Mouse (Mus musculus): ENCODE measurements at regions not wholly inside any gene's neighbourhood (a gene's known extent, or its start where the extent isn't known, plus 50 kb on each side); places are given as distances from the start of the nearest gene placed in this dataset.
"Not testable (repeated sequence)": the region's sequence is repeated elsewhere in the genome, so short reads cannot be mapped to it uniquely, and the experiment has no call there.

- no peak for DNase-seq
Measured at GRCm38 (mm10) chr15:15082577-15083128, 1645.9 kb upstream of the Cdh9 start.

GRCm38 (mm10) chr15:15088696-15089095 is 1639.9 kb upstream of the Cdh9 start:
- not testable (repeated sequence) for DNase-seq

DNA sequence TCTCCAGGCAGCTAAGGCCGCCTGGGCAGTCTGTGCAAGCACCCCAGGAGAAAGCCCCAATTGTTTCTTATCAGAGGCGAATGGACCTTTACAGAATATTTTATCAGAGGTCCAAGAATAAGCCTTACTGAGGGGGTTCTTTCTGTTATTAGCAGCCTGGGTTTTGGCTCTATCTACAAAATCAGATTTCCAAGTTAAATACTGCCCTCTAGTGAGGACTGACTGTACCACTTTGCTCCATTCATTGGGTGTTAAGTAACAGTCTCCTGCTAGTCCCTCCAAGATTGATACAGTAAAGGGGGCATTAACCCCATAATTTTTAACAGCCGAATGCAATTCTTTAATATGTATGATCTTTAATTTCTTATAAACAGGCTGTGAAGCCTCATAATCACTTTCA is 1638.8 kb upstream of the Cdh9 start:
- DNase-seq = not testable (repeated sequence)

GRCm38 (mm10) chr15:15091531-15092290 is 1636.8 kb upstream of the Cdh9 start:
- DNase-seq = no peak

GRCm38 (mm10) chr15:15097391-15097790 is 1631.2 kb upstream of the Cdh9 start:
- no peak for DNase-seq

GRCm38 (mm10) chr15:15102185-15102584 is 1626.4 kb upstream of the Cdh9 start:
- no peak for DNase-seq

DNA sequence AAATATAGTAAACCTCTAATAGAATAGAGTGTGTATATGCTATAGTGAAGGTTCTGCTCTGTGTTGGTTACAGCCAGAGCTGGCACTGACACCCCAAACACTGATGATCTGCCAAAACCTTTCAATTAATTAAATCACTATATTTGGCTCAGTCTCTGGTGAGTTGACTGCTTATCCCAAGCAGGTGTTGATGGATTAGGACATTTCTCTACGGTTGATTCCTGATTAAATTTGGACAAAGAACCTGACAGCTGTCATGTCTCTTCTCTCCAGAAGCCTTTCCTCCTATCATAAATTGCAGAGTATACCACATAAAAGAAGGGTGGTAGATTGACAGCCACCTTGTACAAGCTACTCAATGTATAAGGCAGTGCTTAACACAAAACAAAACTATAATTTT is 1608.4 kb upstream of the Cdh9 start:
- no peak for DNase-seq

DNA sequence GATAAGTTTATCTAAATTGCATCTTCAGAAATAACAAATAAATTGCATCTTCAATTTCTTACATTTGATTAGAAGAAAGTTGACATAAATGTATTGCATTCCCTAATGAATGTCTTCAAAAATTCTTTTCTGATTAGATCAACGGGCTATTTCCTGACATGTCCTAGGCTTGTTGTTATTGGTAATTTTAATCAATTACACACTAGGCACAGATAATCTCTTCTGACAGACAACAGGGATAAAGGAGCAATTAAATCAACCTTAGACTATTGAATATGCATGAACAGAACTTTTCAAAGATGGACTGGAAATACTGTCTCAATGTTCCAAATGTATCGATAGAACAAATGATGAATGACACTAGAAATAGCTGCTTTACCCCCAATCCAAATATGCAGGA is 1579.8 kb upstream of the Cdh9 start:
- DNase-seq = no peak

DNA sequence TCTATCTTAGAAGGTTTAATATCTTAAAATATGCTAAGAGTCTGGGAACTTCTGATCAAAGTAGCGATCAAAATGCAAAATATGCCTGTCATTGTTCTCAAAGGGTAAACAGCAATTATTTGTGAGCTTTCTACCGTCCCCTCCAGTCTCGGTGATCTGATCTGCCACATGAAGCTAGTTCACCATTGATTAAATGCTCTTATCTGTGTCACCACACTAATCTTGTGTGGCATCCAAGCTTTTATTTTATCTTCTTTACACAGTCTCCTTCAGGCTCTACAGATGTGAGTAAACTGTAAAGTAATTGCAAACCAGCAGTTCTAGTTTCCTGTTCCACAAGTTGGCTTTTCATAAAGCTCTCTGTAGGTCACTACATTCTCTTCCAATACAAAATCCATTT is 1573.1 kb upstream of the Cdh9 start:
- no peak for DNase-seq

- no peak for DNase-seq
Measured at GRCm38 (mm10) chr15:15170387-15170786, 1558.2 kb upstream of the Cdh9 start.

DNA sequence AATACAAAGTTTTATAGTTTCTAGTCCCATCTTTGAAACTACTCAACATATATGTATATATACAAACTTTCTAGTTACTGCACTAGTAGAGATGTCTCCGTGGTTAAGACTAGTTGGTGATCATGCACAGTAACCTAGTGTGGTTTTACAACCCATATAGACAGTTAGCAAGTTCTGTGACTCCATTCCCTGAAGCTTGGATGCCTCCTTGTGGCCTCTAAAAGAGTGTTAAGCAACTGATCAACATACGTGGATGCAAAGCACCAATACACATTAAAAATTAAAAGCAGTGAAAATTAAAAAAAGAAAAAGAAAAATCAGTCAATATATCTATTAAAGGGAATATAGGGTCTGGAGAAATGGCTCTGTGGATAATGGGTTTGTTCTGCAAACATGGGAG is 1508.3 kb upstream of the Cdh9 start:
- no peak for DNase-seq

DNA sequence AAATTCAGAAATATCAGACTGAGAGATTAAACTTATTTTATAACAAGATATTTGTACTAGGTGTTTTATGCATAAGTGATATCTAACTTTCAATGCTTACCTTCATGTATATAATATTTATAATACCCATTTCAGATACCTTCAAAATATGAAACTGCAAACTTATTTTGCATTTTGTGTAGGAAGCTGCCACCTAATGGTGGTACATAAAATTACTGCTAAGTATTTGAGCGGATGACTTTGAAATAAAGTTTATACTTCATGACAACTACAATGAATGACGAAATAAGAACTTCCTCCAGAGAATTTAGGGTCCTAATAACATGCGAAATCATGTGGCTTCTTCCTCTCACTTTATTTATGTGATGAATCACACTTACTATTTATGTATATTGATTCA is 1498.6 kb upstream of the Cdh9 start:
- DNase-seq = no peak

GRCm38 (mm10) chr15:15238309-15238708 is 1490.2 kb upstream of the Cdh9 start:
- peak; percentile 9 for DNase-seq

All from right cerebral cortex, postnatal 4 days (tissue).